ENCODE assay signal across 30 mouse cellular contexts in the genomic region with DNA sequence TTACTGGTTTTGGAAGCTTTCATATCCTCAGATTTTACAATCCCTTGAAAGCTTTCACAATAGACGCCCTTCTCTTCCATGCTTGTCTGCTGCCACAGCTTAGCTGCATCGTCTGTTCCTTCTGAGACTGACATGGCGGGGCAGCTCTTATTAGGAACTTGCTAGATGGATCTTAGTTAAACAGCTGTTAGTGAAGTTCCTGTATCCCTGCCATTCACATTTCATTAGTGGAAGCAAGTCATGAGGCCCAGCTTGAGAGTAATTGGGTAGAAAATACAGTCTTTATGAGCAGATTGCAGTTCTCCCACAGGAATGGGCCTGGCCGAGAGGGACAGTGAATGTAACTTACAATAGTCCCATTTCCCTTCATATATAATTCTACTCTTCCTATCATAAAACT.
A peak's percentile ranks its signal among the peaks of the same experiment; 100 is the strongest.
DNase-seq lines count a peak whose midpoint lies in the region; ATAC-seq and TF ChIP-seq lines count a peak whose summit lies in the region.
"Had no signal": no experiment of that assay in that cellular context is flagged by ENCODE, and none has a peak within 500 bp of the region (broad histone marks: within the 10 kb centered on the region; RNA-seq: fewer than 3 reads in every experiment).

No protein-coding gene starts in this region.

- WGBS in neural tube, embryonic 13.5 days = 47% methylated on average over 4 of the region's 4 CpGs
- WGBS in neural tube, embryonic 15.5 days = 44% methylated on average over 4 of the region's 4 CpGs
- 26% methylated on average over 4 of the region's 4 CpGs for WGBS in forebrain, embryonic 15.5 days
- WGBS in stomach, postnatal 0 days = 90% methylated on average over 4 of the region's 4 CpGs

- H3K4me3 ChIP-seq in neural tube, embryonic 13.5 days = no peak overlapping the region
- H3K4me3 ChIP-seq in neural tube, embryonic 15.5 days (replicated peaks) = no peak overlapping the region
- H3K4me3 ChIP-seq in forebrain, embryonic 15.5 days = no peak overlapping the region
- no peak overlapping the region for H3K4me3 ChIP-seq in stomach, postnatal 0 days (ENCODE audit: low read depth, low read length)
- H3K4me3 ChIP-seq: embryonic facial prominence, embryonic 13.5 days; erythroblast, embryonic 14.5 days; heart, embryonic 10.5 days; heart, embryonic 15.5 days; hindbrain, embryonic 13.5 days; kidney, embryonic 15.5 days; liver, embryonic 13.5 days; midbrain, embryonic 15.5 days; myocyte; neural tube, embryonic 12.5 days; stomach, embryonic 15.5 days had no signal

- no peaks in the 10 kb centered on the region for H3K36me3 ChIP-seq in neural tube, embryonic 13.5 days
- no peaks in the 10 kb centered on the region for H3K36me3 ChIP-seq in neural tube, embryonic 15.5 days
- H3K36me3 ChIP-seq in forebrain, embryonic 15.5 days = no peaks in the 10 kb centered on the region
- no peaks in the 10 kb centered on the region for H3K36me3 ChIP-seq in stomach, postnatal 0 days (ENCODE audit: control insufficient read depth, insufficient read depth, low read length)
- H3K36me3 ChIP-seq: embryonic facial prominence, embryonic 13.5 days; heart, embryonic 10.5 days; heart, embryonic 15.5 days; hindbrain, embryonic 13.5 days; kidney, embryonic 15.5 days; liver, embryonic 13.5 days; midbrain, embryonic 15.5 days; neural tube, embryonic 12.5 days; stomach, embryonic 15.5 days had no signal

- no peak for ATAC-seq in neural tube, embryonic 13.5 days (ENCODE audit: low read depth)
- no peak for ATAC-seq in neural tube, embryonic 15.5 days (ENCODE audit: low FRiP score)
- ATAC-seq in forebrain, embryonic 15.5 days (replicated peaks) = no peak
- ATAC-seq in stomach, postnatal 0 days (ENCODE audit: low FRiP score, low TSS enrichment) = no peak
- ATAC-seq: lung, postnatal 0 days; midbrain, embryonic 15.5 days had no signal

- intact Hi-C loops in heart, postnatal 36 days (cut with DNase I) = no loop called here

- DNase-seq in heart, adult 11 months = peak; percentile 13
- no peak for DNase-seq in heart, postnatal 36 days
- DNase-seq in stomach, postnatal 0 days (ENCODE audit: low spot score) = no peak
- no peak for DNase-seq in cerebellum, adult 8-10 months
- DNase-seq: adrenal gland, postnatal 25 days; cerebellum, adult 18-20 months; cerebellum, postnatal 36 days; gastrocnemius, postnatal 14 days; kidney, adult 18-20 months; kidney, postnatal 25 days; left cerebral cortex, postnatal 4 days; liver, embryonic 13.5 days; lung, adult 18-20 months; right cerebral cortex, postnatal 25 days; thymus, postnatal 14 days had no signal

- no peak for TF ChIP-seq EP300 in stomach, postnatal 0 days (optimal IDR thresholded peaks at IDR 0.05)

- no peak overlapping the region for H3K9ac ChIP-seq in neural tube, embryonic 13.5 days
- no peak overlapping the region for H3K9ac ChIP-seq in neural tube, embryonic 15.5 days (replicated peaks)
- H3K9ac ChIP-seq in forebrain, embryonic 15.5 days (replicated peaks) = no peak overlapping the region
- H3K9ac ChIP-seq in stomach, postnatal 0 days (ENCODE audit: low read length) = no peak overlapping the region
- H3K9ac ChIP-seq: embryonic facial prominence, embryonic 13.5 days; heart, embryonic 15.5 days; hindbrain, embryonic 13.5 days; kidney, embryonic 15.5 days; liver, embryonic 13.5 days; midbrain, embryonic 15.5 days; neural tube, embryonic 12.5 days; stomach, embryonic 15.5 days had no signal

- H3K27ac ChIP-seq in neural tube, embryonic 13.5 days (replicated peaks) = peak overlapping the region; percentile 23; the same call in 1 of the 2 replicates
- H3K27ac ChIP-seq in neural tube, embryonic 15.5 days (replicated peaks) = no peak overlapping the region
- peak overlapping the region; percentile 67 for H3K27ac ChIP-seq in forebrain, embryonic 15.5 days (replicated peaks)
- no peak overlapping the region for H3K27ac ChIP-seq in stomach, postnatal 0 days (replicated peaks)
- H3K27ac ChIP-seq: embryonic facial prominence, embryonic 13.5 days; heart, embryonic 10.5 days; heart, embryonic 15.5 days; kidney, embryonic 15.5 days; liver, embryonic 13.5 days; macrophage; midbrain, embryonic 15.5 days; neural tube, embryonic 12.5 days; stomach, embryonic 15.5 days had no signal

- no peaks in the 10 kb centered on the region for H3K27me3 ChIP-seq in neural tube, embryonic 13.5 days
- H3K27me3 ChIP-seq in neural tube, embryonic 15.5 days (replicated peaks) = no peaks in the 10 kb centered on the region
- H3K27me3 ChIP-seq in forebrain, embryonic 15.5 days = no peaks in the 10 kb centered on the region
- H3K27me3 ChIP-seq in stomach, postnatal 0 days (ENCODE audit: control insufficient read depth, insufficient read depth, low read length) = no peaks in the 10 kb centered on the region
- H3K27me3 ChIP-seq: embryonic facial prominence, embryonic 13.5 days; heart, embryonic 15.5 days; hindbrain, embryonic 13.5 days; kidney, embryonic 15.5 days; liver, embryonic 13.5 days; midbrain, embryonic 15.5 days; neural tube, embryonic 12.5 days; stomach, embryonic 15.5 days had no signal

- H3K9me3 ChIP-seq in neural tube, embryonic 13.5 days = no peaks in the 10 kb centered on the region
- H3K9me3 ChIP-seq in neural tube, embryonic 15.5 days (replicated peaks) = no peaks in the 10 kb centered on the region
- H3K9me3 ChIP-seq in forebrain, embryonic 15.5 days = no peaks in the 10 kb centered on the region
- no peaks in the 10 kb centered on the region for H3K9me3 ChIP-seq in stomach, postnatal 0 days (ENCODE audit: control insufficient read depth, low read length)
- H3K9me3 ChIP-seq: embryonic facial prominence, embryonic 13.5 days; heart, embryonic 10.5 days; heart, embryonic 15.5 days; hindbrain, embryonic 13.5 days; kidney, embryonic 15.5 days; liver, embryonic 13.5 days; midbrain, embryonic 15.5 days; neural tube, embryonic 12.5 days; stomach, embryonic 15.5 days had no signal

- no peak overlapping the region for H3K4me2 ChIP-seq in neural tube, embryonic 13.5 days
- H3K4me2 ChIP-seq in neural tube, embryonic 15.5 days = no peak overlapping the region
- no peak overlapping the region for H3K4me2 ChIP-seq in forebrain, embryonic 15.5 days (replicated peaks)
- no peak overlapping the region for H3K4me2 ChIP-seq in stomach, postnatal 0 days (replicated peaks; ENCODE audit: low read depth)
- H3K4me2 ChIP-seq: embryonic facial prominence, embryonic 13.5 days; heart, embryonic 15.5 days; hindbrain, embryonic 13.5 days; kidney, embryonic 15.5 days; liver, embryonic 13.5 days; midbrain, embryonic 15.5 days; neural tube, embryonic 12.5 days; stomach, embryonic 15.5 days had no signal

- no peak for TF ChIP-seq CTCF in stomach, postnatal 0 days (IDR thresholded peaks at IDR 0.05; ENCODE audit: low read depth)

- H3K4me1 ChIP-seq in neural tube, embryonic 13.5 days (replicated peaks) = peaks cover 20% of the 10 kb centered on the region
- peaks cover 5% of the 10 kb centered on the region; the same call in 1 of the 2 replicates for H3K4me1 ChIP-seq in neural tube, embryonic 15.5 days
- H3K4me1 ChIP-seq in forebrain, embryonic 15.5 days = peaks cover 23% of the 10 kb centered on the region
- no peaks in the 10 kb centered on the region for H3K4me1 ChIP-seq in stomach, postnatal 0 days (replicated peaks; ENCODE audit: control insufficient read depth, insufficient read depth)
- H3K4me1 ChIP-seq: heart, embryonic 10.5 days; heart, embryonic 15.5 days; kidney, embryonic 15.5 days; liver, embryonic 13.5 days; stomach, embryonic 15.5 days had no signal

Comparison
In these comparisons a context has a peak if more than half of its experiments do, and no peak if none do; other contexts are left out.
1. H3K27ac ChIP-seq: peak in neural tube, embryonic 13.5 days (single experiment) and forebrain, embryonic 15.5 days (single experiment); none in neural tube, embryonic 15.5 days (single experiment) and stomach, postnatal 0 days (single experiment).